Mouse (Mus musculus) lung, embryonic 14.5 days (tissue): Measurements from ENCODE around the gene Wdhd1. TPM values are rescaled to one million over a fixed set of nuclear protein-coding genes. Genes with fewer than 3 reads are reported as not detected.

ENCODE experiments used
- ATAC-seq: fragments of 200-750 bp; cut with Nextera tagmentation; 2 replicates; pipeline ENCODE4 v1.8.0; 2017; ENCODE audit warnings: mild to moderate bottlenecking, moderate TSS enrichment, moderate library complexity; ENCODE audit not compliant: insufficient read depth
- DNase-seq: peaks from one replicate; pipeline ENCODE4 v3.0.0-alpha.2; 2015
- H3K27ac ChIP-seq: fragments of 300-500 bp; sonication (generic); 2 replicates; pipeline ENCODE4 v1.5.1; 2014; ENCODE audit warnings: low read depth, mild to moderate bottlenecking, moderate library complexity
- H3K27me3 ChIP-seq: fragments of 300-500 bp; sonication (generic); 2 replicates; pipeline ENCODE4 v1.6.1; 2014; ENCODE audit warnings: low read length, control low read depth; ENCODE audit not compliant: insufficient read depth
- H3K36me3 ChIP-seq: fragments of 300-500 bp; sonication (generic); 2 replicates; pipeline ENCODE4 v1.6.1; 2014; ENCODE audit warnings: control low read depth; ENCODE audit not compliant: insufficient read depth
- H3K4me1 ChIP-seq: fragments of 300-500 bp; sonication (generic); 2 replicates; pipeline ENCODE4 v1.6.1; 2014; ENCODE audit warnings: antibody characterized with exemption, control low read depth; ENCODE audit not compliant: insufficient read depth
- H3K4me2 ChIP-seq: fragments of 300-500 bp; sonication (generic); 2 replicates; pipeline ENCODE4 v1.6.1; 2014; ENCODE audit warnings: mild to moderate bottlenecking
- H3K4me3 ChIP-seq: fragments of 300-500 bp; sonication (generic); 2 replicates; pipeline ENCODE4 v1.5.1; 2014; ENCODE audit warnings: low read depth, low read length
- H3K9ac ChIP-seq: fragments of 300-500 bp; sonication (generic); 2 replicates; pipeline ENCODE4 v1.6.1; 2014
- H3K9me3 ChIP-seq: fragments of 300-500 bp; sonication (generic); 2 replicates; pipeline ENCODE4 v1.6.1; 2016; ENCODE audit warnings: low read depth, low read length, control low read depth
- CTCF ChIP-seq: IDR thresholded peaks from 2 replicates; pipeline ENCODE4 v1.5.1; 2016; ENCODE audit warnings: antibody characterized with exemption, low read depth
- WGBS: fragments of 180-500 bp; shearing (Covaris S2); extraction: QIAGEN DNeasy Blood & Tissue Kit; methylation state at CpG from one replicate; pipeline ENCODE4 v1.1.7; 2014; 5-methylcytosine and 5-hydroxymethylcytosine counted together
- polyA plus RNA-seq: library from polyadenylated mRNA; unstranded; fragments of >200 nt; fragmentation: Nextera tagmentation; extraction: Ambion mirVana; gene quantifications from 2 replicates; pipeline ENCODE4 v1.2.1, GENCODE M21; 2014

The Wdhd1 gene
- polyA plus RNA-seq, 1 experiment from 2014 or later, result 46.8 TPM

GRCm38 (mm10) chr14:47222631-47223450 lies 53.8 kb downstream of the Wdhd1 start:
- Histone ChIP-seq H3K4me2 (no peak overlapping the region), H3K4me3 (no peak overlapping the region), H3K27me3 (no peaks in the 10 kb centered on the region), H3K4me1 (no peaks in the 10 kb centered on the region), H3K36me3 (no peaks in the 10 kb centered on the region), H3K27ac (no peak overlapping the region), H3K9me3 (no peaks in the 10 kb centered on the region), H3K9ac (no peak overlapping the region)
- TF ChIP-seq CTCF, result no peak
- ATAC-seq, result no peak
- no peak for DNase-seq
- 50% methylated on average over 11 of the region's 11 CpGs for WGBS

- H3K9ac ChIP-seq, result no peak overlapping the region
- no peaks in the 10 kb centered on the region for H3K36me3 ChIP-seq
- no peak overlapping the region for H3K4me2 ChIP-seq
- WGBS, result 81% methylated on average over 11 of the region's 11 CpGs
- H3K4me3 ChIP-seq, result no peak overlapping the region
- DNase-seq (no peak), ATAC-seq (no peak)
- TF ChIP-seq CTCF, result no peak
- H3K4me1 ChIP-seq, result no peaks in the 10 kb centered on the region
- H3K27ac ChIP-seq, result no peak overlapping the region
- H3K9me3 ChIP-seq, result no peaks in the 10 kb centered on the region
- no peaks in the 10 kb centered on the region for H3K27me3 ChIP-seq
These were observed 55.1 kb downstream of the Wdhd1 start for GRCm38 (mm10) chr14:47221567-47221966.

- Histone ChIP-seq H3K4me1 (no peaks in the 10 kb centered on the region), H3K27ac (no peak overlapping the region), H3K4me3 (no peak overlapping the region), H3K9ac (no peak overlapping the region), H3K4me2 (no peak overlapping the region), H3K9me3 (no peaks in the 10 kb centered on the region), H3K36me3 (no peaks in the 10 kb centered on the region), H3K27me3 (no peaks in the 10 kb centered on the region)
- ATAC-seq, result no peak
- WGBS, result 68% methylated on average over 8 of the region's 8 CpGs
- TF ChIP-seq CTCF, result no peak
- DNase-seq, result no peak
These were observed 56.2 kb downstream of the Wdhd1 start for GRCm38 (mm10) chr14:47220231-47221025.

- no peak for TF ChIP-seq CTCF
- Histone ChIP-seq H3K36me3 (no peaks in the 10 kb centered on the region), H3K9ac (no peak overlapping the region), H3K27ac (no peak overlapping the region), H3K4me1 (no peaks in the 10 kb centered on the region), H3K9me3 (no peaks in the 10 kb centered on the region), H3K27me3 (no peaks in the 10 kb centered on the region), H3K4me3 (no peak overlapping the region), H3K4me2 (no peak overlapping the region)
- 84% methylated on average over 9 of the region's 9 CpGs for WGBS
- ATAC-seq (no peak), DNase-seq (no peak)
These were observed 57.7 kb downstream of the Wdhd1 start for GRCm38 (mm10) chr14:47218766-47219606.

- no peak for DNase-seq
- H3K27ac ChIP-seq, result no peak overlapping the region
- H3K4me2 ChIP-seq, result no peak overlapping the region
- no peaks in the 10 kb centered on the region for H3K9me3 ChIP-seq
- H3K4me1 ChIP-seq, result no peaks in the 10 kb centered on the region
- ATAC-seq, result no peak
- no peaks in the 10 kb centered on the region for H3K36me3 ChIP-seq
- H3K9ac ChIP-seq, result no peak overlapping the region
- no peak overlapping the region for H3K4me3 ChIP-seq
- H3K27me3 ChIP-seq, result no peaks in the 10 kb centered on the region
- TF ChIP-seq CTCF, result no peak
- WGBS, result 83% methylated on average over 2 of the region's 2 CpGs
These were observed 60.1 kb downstream of the Wdhd1 start for GRCm38 (mm10) chr14:47216541-47216940.

- Histone ChIP-seq H3K4me2 (no peak overlapping the region), H3K9ac (no peak overlapping the region), H3K4me3 (no peak overlapping the region), H3K27me3 (no peaks in the 10 kb centered on the region), H3K27ac (no peak overlapping the region), H3K4me1 (no peaks in the 10 kb centered on the region), H3K9me3 (no peaks in the 10 kb centered on the region), H3K36me3 (no peaks in the 10 kb centered on the region)
- no peak for DNase-seq
- 75% methylated on average over 5 of the region's 5 CpGs for WGBS
- ATAC-seq, result no peak
- TF ChIP-seq CTCF, result no peak
These were observed 62.3 kb downstream of the Wdhd1 start for GRCm38 (mm10) chr14:47214367-47214766.
